Mouse (Mus musculus) liver, embryonic 11.5 days (tissue): ENCODE data around the gene Mvb12a. TPM values are rescaled to one million over a fixed set of nuclear protein-coding genes. Genes with fewer than 3 reads are reported as not detected.
"Not testable (repeated sequence)": the region's sequence is repeated elsewhere in the genome, so short reads cannot be mapped to it uniquely, and the experiment has no call there.

Experiments
- ATAC-seq: fragments of 200-750 bp; cut with Nextera tagmentation; replicated peaks from 2 replicates; pipeline ENCODE4 v1.8.0; 2017; ENCODE audit warnings: moderate number of reproducible peaks, mild to moderate bottlenecking, moderate TSS enrichment, moderate library complexity; ENCODE audit not compliant: low FRiP score
- DNase-seq: peaks from one replicate; pipeline ENCODE4 v3.0.0-alpha.2; 2017; ENCODE audit warnings: low spot score
- H3K27ac ChIP-seq: fragments of 300-500 bp; sonication (generic); 2 replicates; pipeline ENCODE4 v1.5.1; 2014; ENCODE audit warnings: mild to moderate bottlenecking, low read depth, low read length, control low read depth
- H3K27me3 ChIP-seq: fragments of 300-500 bp; sonication (generic); replicated peaks from 2 replicates; pipeline ENCODE4 v1.6.1; 2014; ENCODE audit warnings: low read length, mixed read lengths; ENCODE audit not compliant: control insufficient read depth, insufficient read depth
- H3K36me3 ChIP-seq: fragments of 300-500 bp; sonication (generic); 2 replicates; pipeline ENCODE4 v1.6.1; 2014; ENCODE audit warnings: mild to moderate bottlenecking, low read length, moderate library complexity, mixed read lengths; ENCODE audit not compliant: control insufficient read depth, insufficient read depth
- H3K4me1 ChIP-seq: fragments of 300-500 bp; sonication (generic); replicated peaks from 2 replicates; pipeline ENCODE4 v1.6.1; 2014; ENCODE audit warnings: low read length, mixed read lengths; ENCODE audit not compliant: control insufficient read depth, insufficient read depth
- H3K4me2 ChIP-seq: fragments of 300-500 bp; sonication (generic); 2 replicates; pipeline ENCODE4 v1.6.1; 2014; ENCODE audit warnings: mild to moderate bottlenecking, control low read depth, moderate library complexity
- H3K4me3 ChIP-seq: fragments of 300-500 bp; sonication (generic); 2 replicates; pipeline ENCODE4 v1.5.1; 2014; ENCODE audit warnings: low read depth, low read length, control low read depth
- H3K9ac ChIP-seq: fragments of 300-500 bp; sonication (generic); 2 replicates; pipeline ENCODE4 v1.6.1; 2014; ENCODE audit warnings: low read depth, low read length, control low read depth
- H3K9me3 ChIP-seq: fragments of 300-500 bp; sonication (generic); 2 replicates; pipeline ENCODE4 v1.6.1; 2016; ENCODE audit warnings: low read length, inconsistent platforms, mixed read lengths; ENCODE audit not compliant: control insufficient read depth
- WGBS: fragments of 180-500 bp; shearing (Covaris S2); extraction: QIAGEN DNeasy Blood & Tissue Kit; methylation state at CpG from one replicate; pipeline ENCODE4 v1.1.7; 2014; 5-methylcytosine and 5-hydroxymethylcytosine counted together
- polyA plus RNA-seq: library from polyadenylated mRNA; unstranded; fragments of >200 nt; fragmentation: Nextera tagmentation; extraction: Ambion mirVana; gene quantifications from 2 replicates; pipeline ENCODE4 v1.2.1, GENCODE M21; 2014

Gene Mvb12a
- polyA plus RNA-seq, 1 experiment from 2014 or later, result 71.0 TPM

GRCm38 (mm10) chr8:71519037-71519825, 23.5 kb upstream of the Mvb12a start:
- H3K4me2 ChIP-seq, DNase-seq, H3K4me3 ChIP-seq, H3K9ac ChIP-seq, H3K36me3 ChIP-seq, H3K9me3 ChIP-seq, H3K27me3 ChIP-seq, ATAC-seq, H3K27ac ChIP-seq, H3K4me1 ChIP-seq: not testable (repeated sequence)
- WGBS, result 35% methylated on average over 9 of the region's 10 CpGs

GRCm38 (mm10) chr8:71521634-71522033, 21.1 kb upstream of the Mvb12a start:
- Histone ChIP-seq H3K4me3 (no peak overlapping the region), H3K36me3 (no peaks in the 10 kb centered on the region), H3K9me3 (no peaks in the 10 kb centered on the region), H3K27ac (no peak overlapping the region), H3K4me2 (peak overlapping the region; percentile 11; the same call in 1 of the 2 replicates), H3K9ac (no peak overlapping the region), H3K4me1 (peaks cover 14% of the 10 kb centered on the region), H3K27me3 (peaks cover 22% of the 10 kb centered on the region)
- peak; percentile 89 for DNase-seq
- WGBS, result 2% methylated on average over 17 of the region's 17 CpGs
- peak; percentile 85 for ATAC-seq

GRCm38 (mm10) chr8:71525226-71526050, 17.3 kb upstream of the Mvb12a start, which contains the start of gene Ccdc194:
TSS of gene Ccdc194 (minus strand) at chr8:71525711.
- 23% methylated on average over 46 of the region's 46 CpGs for WGBS
- H3K9me3 ChIP-seq, result no peaks in the 10 kb centered on the region
- no peaks in the 10 kb centered on the region for H3K36me3 ChIP-seq
- peaks cover 14% of the 10 kb centered on the region for H3K4me1 ChIP-seq
- H3K27ac ChIP-seq, result no peak within 1 kb of the TSS
- no peak within 1 kb of the TSS for H3K9ac ChIP-seq
- peak within 1 kb of the TSS; percentile 45 for H3K4me2 ChIP-seq
- peaks cover 26% of the 10 kb centered on the region for H3K27me3 ChIP-seq
- ATAC-seq (no peak), DNase-seq (peak; percentile 44)
- H3K4me3 ChIP-seq, result peak within 1 kb of the TSS; percentile 10; the same call in 1 of the 2 replicates

DNA sequence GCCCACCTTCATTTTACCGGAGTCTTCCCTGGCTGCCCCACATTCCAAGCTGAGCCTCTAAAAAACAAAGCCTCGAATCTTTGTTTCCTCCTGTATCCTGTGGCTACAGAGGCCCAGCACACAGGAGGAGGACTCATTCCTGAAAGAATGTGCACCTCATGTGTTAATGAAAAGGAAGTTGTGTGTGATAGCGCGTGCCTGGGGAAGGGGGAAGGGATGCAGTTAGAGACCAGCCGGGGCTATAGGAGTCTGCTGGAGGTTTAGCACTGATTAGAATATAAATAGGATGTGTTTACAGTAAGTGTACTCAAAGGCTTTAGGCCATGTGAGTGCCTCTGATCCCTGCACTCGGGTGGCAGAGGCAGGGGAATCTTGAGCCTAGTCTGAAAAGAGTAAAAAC, 16.4 kb upstream of the Mvb12a start:
- Histone ChIP-seq H3K4me2 (no peak overlapping the region), H3K9ac (no peak overlapping the region), H3K9me3 (no peaks in the 10 kb centered on the region), H3K27me3 (peaks cover 26% of the 10 kb centered on the region), H3K36me3 (no peaks in the 10 kb centered on the region), H3K4me1 (peaks cover 14% of the 10 kb centered on the region), H3K4me3 (no peak overlapping the region), H3K27ac (no peak overlapping the region)
- 9% methylated on average over 6 of the region's 6 CpGs for WGBS
- ATAC-seq, result no peak
- DNase-seq, result no peak

- Histone ChIP-seq H3K4me2 (no peak overlapping the region), H3K4me1 (peaks cover 14% of the 10 kb centered on the region), H3K4me3 (no peak overlapping the region), H3K27me3 (peaks cover 26% of the 10 kb centered on the region), H3K9ac (no peak overlapping the region), H3K27ac (no peak overlapping the region; the same call in 1 of the 2 replicates), H3K36me3 (no peaks in the 10 kb centered on the region), H3K9me3 (no peaks in the 10 kb centered on the region)
- 41% methylated on average over 3 of the region's 3 CpGs for WGBS
- DNase-seq, result no peak
- ATAC-seq, result no peak
Measured at GRCm38 (mm10) chr8:71527162-71527870, 15.4 kb upstream of the Mvb12a start.

DNA sequence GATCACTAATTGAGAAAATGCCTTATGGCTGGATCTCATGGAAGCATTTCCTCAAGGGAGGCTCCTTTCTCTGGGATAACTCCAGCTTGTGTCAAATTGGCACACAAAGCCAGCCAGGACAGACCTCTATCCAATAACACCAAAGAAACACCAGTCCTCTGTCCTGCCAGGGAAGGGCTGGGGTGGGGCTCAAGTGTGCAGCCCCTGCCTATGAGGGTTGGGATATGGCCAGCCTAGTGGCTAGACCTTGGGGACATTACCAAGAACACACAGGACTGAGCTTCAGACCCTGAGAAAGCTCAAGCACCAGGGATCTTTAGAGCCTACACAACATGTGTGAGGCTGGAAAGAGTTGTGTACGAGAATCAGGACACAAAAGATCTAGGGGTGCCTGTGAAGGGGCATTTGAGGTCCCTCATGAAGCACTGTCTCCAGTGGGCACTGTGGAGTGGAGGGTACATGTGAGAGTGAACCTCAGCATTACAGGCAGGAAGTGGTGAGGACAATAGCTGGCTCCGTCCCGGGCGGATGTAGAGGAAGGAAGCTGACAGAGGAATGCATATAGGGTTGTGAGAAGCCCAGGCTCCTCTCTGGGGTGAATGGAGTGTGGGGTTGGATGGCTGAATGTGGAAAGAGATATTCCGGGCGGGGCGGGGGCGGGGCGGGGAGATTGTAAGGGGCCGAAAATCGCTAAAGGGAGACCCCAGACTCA, 14.2 kb upstream of the Mvb12a start:
- H3K4me2 ChIP-seq, result no peak overlapping the region
- WGBS, result 48% methylated on average over 11 of the region's 11 CpGs
- no peak overlapping the region for H3K4me3 ChIP-seq
- no peak overlapping the region for H3K27ac ChIP-seq
- DNase-seq, result no peak
- no peaks in the 10 kb centered on the region for H3K9me3 ChIP-seq
- no peaks in the 10 kb centered on the region for H3K36me3 ChIP-seq
- ATAC-seq, result peak; percentile 51; the same call in 1 of the 2 replicates
- peaks cover 14% of the 10 kb centered on the region for H3K4me1 ChIP-seq
- no peak overlapping the region for H3K9ac ChIP-seq
- peaks cover 26% of the 10 kb centered on the region for H3K27me3 ChIP-seq

DNA sequence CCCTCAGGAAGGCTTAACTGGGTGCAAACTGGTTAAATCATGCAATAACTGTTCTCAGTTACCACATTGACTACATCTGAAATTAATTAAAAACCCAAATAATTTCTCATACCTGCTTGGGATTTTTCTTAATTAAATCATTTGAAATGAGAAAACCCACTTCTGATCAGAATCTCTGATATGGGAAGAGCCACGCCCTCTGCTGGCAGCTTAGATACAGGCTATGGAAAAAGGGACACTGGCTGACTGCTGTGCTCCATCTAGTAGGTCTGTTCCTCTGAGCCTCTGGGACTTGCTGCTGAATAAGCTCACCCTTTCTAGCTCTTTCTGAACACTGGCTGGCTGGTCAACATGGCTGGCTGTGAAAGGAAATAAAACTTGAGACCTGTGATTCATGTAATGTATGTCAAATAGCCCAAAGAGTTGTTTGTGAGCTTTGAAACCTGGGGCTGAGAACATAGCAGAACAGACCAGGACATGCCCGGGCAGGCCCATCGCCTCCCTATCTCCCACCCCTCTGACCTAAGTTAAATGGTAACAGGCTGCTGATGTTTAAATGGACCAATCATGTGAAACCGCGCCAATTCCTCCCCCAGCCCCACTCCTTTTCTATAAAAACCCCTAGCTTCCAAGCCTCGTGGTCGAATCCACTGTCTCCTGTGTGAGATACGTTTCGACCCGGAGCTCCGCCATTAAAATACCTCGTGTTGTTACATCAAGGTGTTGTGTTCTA, 11.8 kb upstream of the Mvb12a start:
- not testable (repeated sequence) for H3K9ac ChIP-seq, ATAC-seq
- WGBS, result 73% methylated on average over 5 of the region's 12 CpGs

More for the DNA sequence above, 11.8 kb upstream of the Mvb12a start:
- not testable (repeated sequence) for H3K27ac ChIP-seq, H3K4me3 ChIP-seq, H3K4me2 ChIP-seq, H3K9me3 ChIP-seq, H3K4me1 ChIP-seq, DNase-seq, H3K36me3 ChIP-seq
- H3K27me3 ChIP-seq, result peaks cover 10% of the 10 kb centered on the region
